Mouse (Mus musculus): ENCODE results near the gene Cenpe.

DNA sequence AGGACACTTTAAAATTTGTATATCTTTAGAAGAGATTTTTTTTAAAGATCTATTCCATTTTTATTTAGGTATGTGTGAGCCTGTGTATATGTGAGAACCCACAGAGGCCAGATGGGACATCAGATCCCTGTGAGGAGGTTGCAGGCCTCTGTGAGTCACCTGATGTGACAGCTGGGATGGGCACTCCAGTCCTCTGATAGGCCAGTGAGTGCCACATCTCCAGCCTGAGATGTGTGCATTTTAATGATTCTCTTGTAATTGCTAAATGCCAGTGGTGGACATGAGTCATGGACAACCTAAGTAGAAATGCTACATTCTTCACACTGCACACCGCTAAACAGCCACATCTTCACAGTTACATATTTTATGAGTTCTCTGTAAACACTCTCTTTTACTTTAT, 76.8 kb downstream of the Cenpe start:
- TF ChIP-seq CTCF (IDR thresholded peaks at IDR 0.05; ENCODE audit: extremely low read depth, insufficient read depth, insufficient read length, insufficient replicate concordance): no peak
- TF ChIP-seq POLR2A (IDR thresholded peaks at IDR 0.05; ENCODE audit: low read depth, low read length): no peak
